Mouse (Mus musculus) kidney, postnatal 25 days (tissue): ENCODE results near the gene Fbl.
A peak's percentile ranks its signal among the peaks of the same experiment; 100 is the strongest.
"Not testable (repeated sequence)": the region's sequence is repeated elsewhere in the genome, so short reads cannot be mapped to it uniquely, and the experiment has no call there.

Experiments used
- DNase-seq, 2 experiments: peaks; one replicate each; pipeline ENCODE4 v3.0.0; 2021; ENCODE audit warnings: mixed read lengths in 2 of 2

Gene Fbl

DNA sequence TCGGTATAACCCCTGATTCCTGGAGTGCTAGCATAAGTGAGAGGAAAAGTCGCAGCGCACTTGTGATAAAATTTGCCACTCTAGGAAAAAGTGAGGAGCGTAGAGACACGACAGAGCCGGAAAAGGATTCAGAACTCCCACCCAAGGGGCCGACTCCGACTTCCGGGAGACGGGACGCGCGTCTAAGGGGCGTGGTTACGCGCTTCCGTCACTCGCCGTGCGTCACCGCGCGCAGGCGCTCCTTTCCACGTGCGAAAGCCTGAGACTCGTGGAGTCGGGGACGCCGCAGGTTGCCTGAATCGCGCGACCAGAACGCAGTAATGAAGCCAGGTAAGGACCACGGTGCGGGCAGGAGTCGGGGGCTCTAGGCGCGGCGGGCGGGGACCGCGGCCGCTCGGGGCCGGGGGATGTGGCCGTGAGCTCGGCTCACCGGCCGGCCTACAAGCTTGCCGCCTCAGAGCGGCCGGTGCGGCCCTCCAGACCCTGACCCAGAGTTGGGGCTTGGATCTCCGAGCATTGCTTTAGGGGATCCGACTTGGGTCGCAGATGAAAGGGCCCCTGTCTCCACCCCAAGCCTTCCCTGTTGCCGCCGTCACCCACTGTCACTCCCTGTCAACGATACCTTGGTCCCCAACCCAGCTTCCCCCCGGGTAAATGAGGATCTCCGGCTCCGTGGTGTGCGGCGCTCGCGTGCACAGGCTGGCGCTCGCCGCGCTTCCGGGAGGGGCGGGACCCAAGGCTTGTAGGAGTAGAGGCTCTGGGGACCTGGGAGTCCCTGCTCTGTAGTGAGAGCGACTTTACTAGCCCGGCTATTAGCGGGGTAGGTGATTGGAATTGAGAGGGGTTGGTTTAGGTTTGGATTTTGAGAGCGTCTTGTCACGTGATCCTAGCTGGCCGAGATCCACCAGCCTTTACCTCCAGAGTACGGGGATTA, at the start of gene Fbl:
TSS of gene Fbl (plus strand) at position 222 of the 934 bp plus-strand sequence.
- peak; percentile 90 to 95 for DNase-seq

DNA sequence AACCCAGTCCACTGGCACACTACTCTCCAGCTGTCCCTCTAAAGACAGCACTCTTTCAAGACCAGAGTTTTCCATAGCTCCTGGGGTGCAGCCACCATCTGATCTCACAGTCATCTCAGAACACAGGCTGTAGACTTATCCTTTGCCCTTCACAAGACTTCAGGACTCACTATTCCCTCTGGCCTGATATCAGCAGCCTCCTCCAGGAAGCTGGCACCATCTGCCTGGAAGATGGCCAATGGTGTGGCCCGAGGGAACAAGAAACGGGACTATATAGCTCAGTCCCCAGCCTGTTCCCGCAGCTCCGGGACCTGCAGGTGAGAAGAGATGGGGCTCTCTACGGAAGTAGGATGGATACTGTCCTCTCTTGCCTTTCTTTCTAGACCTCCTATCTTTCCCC, 40.3 kb upstream of the Fbl start, which contains the start of gene 9530053A07Rik:
TSS of gene 9530053A07Rik (plus strand) at position 301 of the 400 bp plus-strand sequence.
- DNase-seq, result no peak

DNA sequence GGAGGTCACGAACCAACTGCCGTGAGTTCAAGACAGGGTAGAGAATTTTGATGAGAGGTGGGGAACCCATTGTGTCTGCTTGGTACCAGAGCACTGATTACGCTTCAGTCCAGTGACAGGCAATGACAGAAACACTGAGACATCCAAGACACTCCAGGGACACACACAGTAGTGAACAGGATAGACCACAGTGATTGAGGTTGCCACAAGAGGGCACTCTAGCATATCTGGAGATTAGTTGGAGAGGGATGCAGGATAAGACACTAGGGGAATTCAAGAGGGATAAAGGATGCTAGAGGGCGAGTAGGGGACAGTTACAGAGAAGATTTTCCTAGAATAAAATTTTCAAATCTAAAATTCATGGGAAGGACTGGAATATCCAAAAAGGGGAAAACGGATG, 31.9 kb upstream of the Fbl start:
- peak in 1 of 2 experiments; percentile 57 for DNase-seq

DNA sequence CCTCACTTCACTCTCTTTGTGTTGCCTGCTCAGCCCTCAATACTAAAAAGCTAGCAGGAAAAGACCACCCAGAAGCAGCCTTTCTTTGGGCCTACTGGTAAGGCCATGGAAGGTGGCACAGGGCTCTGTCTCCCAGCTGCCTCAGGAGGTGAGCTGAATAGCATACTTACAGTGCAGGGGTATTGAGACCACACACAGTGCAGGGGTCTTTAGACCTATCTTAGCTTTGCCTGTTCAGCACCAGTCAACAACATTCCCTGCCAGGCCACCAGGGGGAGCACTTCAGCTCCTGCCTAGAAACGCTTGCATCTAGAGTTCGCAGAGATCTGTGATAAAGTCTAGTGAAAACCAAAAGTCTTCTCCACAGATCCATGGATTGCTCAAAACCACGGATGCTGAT, 21.2 kb upstream of the Fbl start:
- DNase-seq, result peak; percentile 64 to 75

DNA sequence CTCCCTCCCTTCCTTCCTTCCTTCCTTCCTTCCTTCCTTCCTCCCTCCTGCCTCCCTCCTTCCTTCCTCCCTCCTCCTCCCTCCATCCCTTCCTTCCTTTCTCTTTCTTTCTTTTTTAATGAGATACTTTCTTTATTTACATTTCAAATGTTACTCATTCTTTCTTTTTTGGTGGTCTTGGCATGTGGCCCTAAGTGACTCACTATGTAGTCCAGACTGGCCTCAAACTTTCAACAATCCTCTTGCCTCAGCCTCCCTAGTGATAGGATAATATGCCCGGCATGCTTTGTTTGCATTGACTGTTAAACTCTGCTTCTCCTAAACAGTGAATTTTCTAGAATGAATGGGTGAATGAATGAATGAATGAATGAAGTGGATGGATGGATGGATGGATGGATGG, 19.7 kb upstream of the Fbl start:
- DNase-seq, result no peak

DNA sequence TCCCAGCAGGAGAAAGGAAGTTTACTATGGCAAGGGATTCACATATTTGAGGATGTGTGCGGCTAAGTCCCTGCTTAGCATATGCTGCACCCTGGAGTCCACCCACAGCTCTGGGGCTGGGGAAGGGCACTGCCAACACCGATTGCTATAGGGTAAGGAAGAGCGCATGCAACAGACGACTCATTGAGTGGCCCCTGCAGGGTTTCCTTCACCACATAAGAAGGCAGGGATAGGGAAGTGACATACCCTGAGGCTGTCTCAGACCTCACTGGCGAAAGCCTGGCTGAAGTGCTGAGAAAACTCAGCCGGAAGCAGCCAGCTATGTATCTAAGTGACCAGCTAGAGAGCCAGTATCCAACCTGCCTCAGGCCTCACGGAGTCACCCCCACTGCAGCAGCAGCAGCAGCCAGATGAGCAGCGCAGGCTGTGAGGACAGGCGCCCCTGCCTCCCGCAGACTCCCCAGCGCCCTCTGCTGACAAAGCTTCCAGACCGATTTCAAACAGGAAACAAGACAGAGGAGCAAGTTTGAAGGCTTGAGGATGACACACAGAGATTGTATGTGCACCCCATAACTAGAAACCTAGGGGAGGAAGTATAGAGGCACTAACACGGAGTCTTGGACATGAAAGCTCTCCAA, 17.8 kb upstream of the Fbl start:
- peak in 1 of 2 experiments; percentile 56 for DNase-seq

DNA sequence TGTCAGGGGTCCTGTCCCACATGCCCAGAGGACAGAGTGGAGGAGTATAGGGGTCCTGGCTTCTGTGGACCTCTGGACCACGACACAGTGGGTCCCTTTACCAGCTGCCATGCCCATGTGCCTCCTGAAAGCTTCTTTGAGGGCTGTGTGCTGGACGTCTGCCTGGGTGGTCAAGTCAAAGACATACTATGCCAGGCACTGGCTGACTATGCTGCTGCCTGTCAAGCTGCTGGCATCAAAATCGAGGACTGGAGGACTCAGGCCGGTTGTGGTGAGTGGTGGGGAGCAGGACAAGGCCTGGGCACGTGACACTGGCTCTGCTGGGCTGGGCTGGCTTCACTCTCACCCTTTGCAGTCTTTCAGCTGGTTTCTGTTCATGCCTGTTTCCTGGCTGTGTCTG, 15.9 kb upstream of the Fbl start:
- not testable (repeated sequence) for DNase-seq

DNA sequence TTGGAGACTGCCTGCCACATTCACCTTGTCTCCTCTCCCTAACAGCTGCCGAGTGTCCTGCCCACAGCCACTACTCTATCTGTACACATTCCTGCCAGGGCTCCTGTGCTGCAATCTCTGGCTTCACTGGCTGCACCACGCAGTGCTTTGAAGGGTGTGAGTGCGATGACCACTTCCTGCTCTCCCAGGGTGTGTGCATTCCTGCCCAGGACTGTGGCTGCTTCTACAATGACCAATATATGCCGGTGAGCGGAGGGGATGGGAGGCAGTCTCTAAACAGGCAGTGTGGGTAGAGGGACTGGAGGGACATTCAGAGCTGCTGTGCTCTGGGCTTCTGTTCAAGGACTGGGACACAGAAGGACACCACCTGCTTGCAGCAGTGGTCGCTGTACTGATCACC, 10.2 kb upstream of the Fbl start:
- no peak for DNase-seq

DNA sequence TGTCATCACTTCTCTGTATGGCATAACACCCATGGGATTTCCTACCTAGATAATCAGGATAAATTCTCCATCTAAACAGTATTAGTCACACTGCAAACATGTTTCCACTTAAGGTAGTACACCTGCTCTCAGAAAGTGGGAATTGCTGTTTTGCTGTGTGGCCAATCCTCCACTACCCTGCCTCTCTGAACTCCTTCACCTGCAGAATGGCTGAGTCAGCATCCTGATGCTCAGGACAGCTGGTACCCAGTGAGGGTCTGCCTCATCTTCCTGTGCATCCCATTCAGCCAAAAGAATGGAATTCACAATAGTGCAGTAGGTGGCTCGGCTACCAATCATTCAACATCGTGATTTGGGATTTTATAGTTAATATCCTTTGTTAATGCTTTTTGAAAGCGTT, 9.6 kb upstream of the Fbl start:
- no peak for DNase-seq

DNA sequence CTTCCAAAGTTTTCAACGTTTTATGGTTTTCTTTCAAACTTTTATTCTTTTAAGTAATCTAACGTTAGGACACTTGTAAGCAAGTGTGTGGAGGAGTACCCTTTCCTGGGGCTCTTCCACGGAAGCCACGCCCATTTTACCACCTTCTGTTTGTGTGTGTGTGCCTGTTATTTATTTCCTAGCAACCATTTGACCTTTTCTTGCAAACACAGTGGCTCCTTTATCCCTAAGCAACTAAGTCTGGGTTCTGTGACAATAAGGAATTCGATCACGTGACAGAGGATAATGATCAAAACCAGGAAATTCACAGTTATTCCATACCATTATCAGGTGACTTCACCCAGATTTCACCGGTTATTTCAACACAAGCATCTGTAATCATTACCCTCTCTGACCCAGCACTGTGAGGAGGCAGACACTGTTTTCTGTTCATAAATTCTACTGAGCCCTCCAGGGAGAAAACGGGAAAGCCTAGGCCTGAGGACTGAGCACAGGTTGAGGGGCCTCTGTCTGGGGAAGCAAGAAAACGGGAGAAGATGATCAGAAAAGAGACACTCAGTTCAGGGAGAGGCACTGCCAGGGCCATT, 8.3 kb upstream of the Fbl start:
- no peak for DNase-seq

DNA sequence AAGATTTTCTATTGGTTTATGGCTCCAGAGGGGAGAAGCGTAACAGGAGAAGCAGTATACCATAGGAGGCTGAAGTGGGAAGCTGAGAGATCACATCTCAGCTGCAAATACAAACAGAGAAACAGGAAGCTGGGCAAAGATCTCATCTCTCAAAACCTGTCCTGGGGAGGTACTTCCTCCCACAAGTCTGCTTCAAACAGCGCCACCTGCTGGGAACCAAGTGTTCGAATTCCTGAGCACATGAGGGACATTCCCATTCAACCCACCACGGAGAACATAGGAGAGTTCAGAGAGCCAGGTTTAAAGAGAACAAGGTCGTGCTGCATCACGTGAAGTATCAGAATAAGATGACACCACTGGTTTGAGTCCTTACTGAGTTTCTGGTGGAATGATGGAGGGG, 4.1 kb upstream of the Fbl start:
- no peak for DNase-seq

DNA sequence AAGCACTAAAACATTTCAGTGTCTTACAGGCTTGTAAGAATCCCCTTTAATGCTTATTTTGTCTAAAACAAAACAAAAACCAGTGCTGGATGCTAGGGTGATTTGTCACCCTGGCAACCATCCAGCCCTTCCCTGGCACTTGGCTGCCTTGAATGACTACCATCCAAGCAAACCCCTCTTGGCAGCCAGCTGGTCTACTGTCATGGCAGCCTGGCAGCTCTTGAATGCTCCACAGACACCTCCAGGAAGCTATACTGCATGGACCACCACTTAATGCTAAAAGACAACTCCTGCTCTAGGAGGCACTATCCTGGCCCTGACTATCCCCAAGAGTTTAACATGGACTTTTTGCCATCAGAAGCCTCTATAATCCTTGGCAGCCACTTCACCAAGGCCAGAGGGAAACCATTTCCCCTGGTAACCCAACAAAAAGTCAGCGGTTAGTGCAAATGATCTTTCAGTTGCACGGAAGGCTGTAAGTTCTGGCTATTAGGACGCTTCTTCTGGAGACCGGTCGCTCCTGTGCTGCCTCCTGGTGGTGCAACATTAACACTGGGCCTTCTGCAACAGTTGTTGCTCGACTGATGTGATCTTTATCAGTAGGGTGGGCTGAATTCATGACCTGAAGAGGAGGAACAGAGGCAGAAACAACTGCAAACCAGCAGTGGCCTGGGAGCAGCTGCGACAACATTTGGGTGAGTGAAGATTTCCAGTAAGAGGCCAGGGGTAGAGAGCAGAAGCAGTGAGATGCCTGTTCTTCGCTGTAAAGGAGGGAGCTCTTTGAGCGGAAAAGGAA, 992 bp upstream of the Fbl start:
- peak; percentile 80 to 81 for DNase-seq

DNA sequence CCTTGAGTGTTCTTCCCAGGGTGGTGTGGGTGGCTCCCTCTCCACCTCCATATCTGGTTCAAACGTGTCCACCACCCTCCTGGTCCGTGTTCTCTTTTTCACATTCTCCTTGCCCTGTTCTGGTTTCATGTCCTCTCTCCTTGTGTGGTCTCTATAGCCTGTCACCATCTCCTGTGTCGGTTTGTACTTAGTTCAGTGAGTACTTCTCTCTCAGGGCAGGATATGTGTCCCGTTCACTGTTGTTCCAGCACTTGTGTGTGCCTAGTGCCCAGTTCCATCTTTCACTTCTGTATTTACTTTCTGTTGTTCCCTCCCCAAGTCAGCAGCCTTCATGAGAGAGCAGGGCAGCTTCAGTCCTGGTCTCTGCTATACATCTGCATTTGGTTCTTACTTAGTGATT, 5.8 kb downstream of the Fbl start:
- DNase-seq, result no peak

DNA sequence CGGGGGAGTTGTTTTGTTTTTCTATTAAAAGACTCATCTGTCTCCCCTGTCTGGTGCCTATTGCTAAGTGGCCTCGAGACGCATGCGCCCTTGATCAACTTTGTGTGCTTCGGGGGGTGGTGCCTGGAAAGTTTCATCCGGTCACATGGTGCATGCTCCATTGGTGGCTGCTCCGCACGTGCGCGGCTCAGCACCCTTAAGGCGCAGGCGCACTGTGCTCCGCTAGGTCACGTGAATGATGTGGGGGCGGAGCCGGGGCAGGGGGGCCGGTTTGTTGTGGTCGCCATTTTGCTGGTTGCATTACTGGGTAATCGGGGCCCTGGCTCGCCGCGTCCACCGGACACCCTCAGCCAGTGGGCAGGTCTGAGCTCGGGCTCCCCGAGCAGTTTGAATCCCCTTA, 9.7 kb downstream of the Fbl start, which contains the start of gene Dyrk1b:
TSS of gene Dyrk1b (plus strand) at position 242 of the 400 bp plus-strand sequence.
- DNase-seq, result peak; percentile 99

DNA sequence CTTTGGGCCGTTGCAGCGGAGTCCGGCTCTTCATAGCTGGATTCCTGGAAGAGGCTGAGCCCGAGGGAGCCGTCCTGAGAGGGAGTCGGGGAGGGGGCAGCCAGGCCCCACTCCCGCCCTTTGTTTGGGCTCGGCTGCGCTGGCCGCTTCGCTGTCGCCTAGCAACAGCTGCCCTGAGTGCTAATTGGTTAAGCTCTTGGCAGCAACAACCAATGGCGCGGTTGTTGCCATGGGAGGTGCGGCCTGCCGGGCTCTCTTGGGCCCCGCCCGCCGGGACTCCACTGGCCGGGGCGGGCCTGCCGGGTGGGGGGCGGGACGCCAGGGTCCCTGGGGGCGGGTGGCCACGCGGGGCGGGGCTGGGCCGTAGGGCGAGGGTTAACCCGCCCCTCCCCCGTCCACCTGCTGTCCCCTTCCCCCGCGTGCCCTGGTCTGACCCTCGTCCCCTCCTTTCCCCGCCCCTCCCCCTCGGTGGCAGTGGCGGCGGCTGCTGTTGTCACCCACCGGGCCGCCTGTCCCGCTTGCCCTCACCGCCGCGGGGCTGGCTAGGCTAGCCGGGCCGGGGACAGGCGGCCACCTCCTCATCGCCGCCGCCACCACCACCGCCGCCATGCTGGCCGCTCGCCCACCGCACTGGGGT, 10.3 kb downstream of the Fbl start:
- DNase-seq, result peak; percentile 96 to 99

DNA sequence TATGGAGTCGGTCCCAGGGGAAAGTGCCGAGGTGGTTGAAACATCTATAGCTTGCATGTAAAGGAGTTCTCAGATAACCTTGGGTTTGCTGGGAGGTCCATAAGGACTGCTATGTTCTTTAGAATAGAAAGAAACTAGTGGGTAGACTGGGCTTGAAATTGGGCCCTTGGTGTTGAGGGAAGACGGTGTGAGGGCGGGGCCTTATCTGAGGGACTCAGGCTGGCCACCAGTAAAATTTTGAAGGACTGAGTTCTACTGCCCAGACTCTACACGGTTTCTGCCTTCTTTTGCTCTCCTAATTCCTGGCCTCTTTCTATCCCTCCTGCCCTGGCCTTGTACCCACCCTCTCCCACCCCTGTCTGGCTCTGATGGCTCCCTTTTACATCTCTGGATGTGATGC, 11.4 kb downstream of the Fbl start:
- no peak for DNase-seq

DNA sequence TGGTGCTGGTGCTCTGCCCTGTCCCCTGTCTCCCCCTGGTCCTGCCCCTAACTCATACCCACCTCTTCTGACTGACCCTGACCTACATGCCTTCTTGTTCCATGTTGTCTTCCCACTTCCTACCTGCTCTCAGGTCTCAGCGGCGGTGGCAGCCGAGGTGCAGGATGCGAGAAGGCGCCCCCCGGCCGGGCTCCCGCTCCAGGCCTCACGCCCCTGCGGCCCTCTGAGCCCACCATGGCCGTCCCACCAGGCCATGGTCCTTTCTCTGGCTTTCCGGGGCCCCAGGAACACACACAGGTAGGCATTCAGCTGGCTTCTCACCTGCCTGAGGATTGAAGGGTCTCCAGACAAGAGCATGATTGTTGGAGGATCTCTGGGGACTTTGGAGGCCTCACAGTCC, 11.9 kb downstream of the Fbl start:
- DNase-seq, result no peak

DNA sequence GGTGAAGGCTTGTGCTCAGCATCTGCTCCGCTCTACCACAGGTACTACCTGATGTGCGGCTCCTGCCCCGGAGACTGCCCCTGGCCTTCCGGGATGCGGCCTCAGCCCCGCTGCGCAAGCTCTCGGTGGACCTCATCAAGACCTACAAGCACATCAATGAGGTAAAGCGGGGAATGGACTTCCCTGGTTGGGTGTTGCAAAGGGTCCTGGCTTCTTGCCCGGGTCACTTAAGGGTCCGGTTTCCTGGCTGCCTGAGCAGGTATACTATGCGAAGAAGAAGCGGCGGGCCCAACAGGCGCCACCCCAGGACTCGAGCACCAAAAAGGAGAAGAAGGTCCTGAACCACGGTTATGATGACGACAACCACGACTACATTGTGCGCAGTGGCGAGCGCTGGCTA, 12.8 kb downstream of the Fbl start:
- DNase-seq, result no peak

DNA sequence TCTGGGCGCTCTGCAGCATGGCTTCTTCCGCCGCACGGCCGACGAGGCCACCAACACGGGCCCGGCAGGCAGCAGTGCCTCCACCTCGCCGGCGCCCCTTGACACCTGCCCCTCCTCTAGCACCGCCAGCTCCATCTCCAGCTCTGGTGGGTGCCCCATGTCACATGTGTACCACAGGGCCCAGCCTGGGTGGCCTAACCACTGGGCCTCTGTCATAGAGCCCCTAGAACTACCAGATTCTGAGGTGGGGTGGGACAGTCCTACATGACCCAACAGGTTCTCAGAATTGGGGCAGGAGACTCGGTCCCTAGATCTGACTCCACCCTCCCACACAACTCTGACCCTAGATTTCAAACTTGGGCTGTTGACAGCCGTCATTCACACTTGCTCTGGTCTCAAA, 16.4 kb downstream of the Fbl start:
- no peak for DNase-seq

DNA sequence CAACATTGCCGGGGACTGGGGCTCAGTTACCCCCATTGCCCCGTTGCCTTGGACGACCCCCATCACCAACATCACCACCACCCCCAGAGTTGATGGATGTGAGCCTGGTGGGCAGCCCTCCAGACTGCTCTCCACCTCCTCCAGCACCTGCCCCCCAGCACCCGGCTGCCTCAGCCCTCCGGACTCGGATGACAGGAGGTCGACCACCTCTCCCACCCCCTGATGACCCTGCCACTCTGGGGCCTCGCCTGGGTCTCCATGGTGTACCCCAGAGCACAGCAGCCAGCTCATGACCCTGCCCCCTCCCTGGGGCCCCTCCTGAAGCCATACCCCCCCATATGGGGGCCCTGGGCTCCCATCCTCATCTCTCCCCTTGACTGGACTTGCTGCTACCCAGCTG, 17.1 kb downstream of the Fbl start:
- DNase-seq, result no peak

DNA sequence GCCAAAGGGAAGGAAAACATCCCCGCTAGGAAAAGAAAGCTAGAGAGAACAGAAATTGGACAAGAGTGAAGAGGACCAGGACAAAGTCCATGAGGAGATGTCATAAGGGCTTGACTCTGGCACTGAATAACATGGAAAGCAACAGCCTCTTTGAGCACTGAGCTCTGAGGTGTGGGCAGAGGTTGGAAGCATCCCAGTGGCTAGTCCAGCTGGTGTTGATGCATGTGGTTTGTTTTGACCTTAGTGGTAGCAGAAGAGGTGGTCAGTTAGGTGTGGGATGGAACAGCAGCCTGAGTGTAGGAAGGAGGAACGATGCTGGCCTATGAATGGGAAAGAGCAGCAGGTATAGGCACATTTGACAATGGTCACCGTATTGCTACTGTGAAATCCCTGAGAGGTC, 22.0 kb downstream of the Fbl start:
- no peak for DNase-seq

DNA sequence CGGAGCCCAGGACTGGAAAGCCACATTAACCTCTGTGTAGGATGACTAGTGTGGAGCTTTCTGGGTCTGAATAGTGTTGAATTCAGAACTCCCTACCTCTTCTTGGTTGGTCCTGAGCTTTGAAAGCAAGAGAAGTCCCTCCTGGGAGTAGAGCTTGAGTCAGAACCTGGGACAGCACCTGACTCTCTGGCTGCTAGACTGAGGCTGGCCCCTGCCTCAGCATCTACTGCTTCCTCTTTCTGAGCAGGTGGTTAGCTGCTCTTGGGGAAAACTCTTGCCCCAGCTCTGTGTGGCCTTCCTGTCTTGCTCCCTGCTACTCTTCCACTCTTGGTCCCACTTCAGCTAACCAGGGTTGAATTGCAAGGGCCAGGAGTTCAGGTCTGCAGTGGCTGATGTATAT, 22.4 kb downstream of the Fbl start:
- no peak for DNase-seq
